Mouse (Mus musculus) liver, adult (tissue): ENCODE data around the gene Arfip1.

Experiments used
- GATA4 ChIP-seq: IDR thresholded peaks from 2 replicates; pipeline ENCODE4 v1.6.1; 2014; ENCODE audit warnings: mild to moderate bottlenecking, low read length; ENCODE audit not compliant: insufficient replicate concordance

Arfip1 gene

GRCm38 (mm10) chr3:84480006-84480897 lies 102.2 kb downstream of the Arfip1 start, which contains the start of gene Fhdc1:
Gene Fhdc1 (minus strand): TSS chr3:84480429.
- no peak for TF ChIP-seq GATA4

GRCm38 (mm10) chr3:84479293-84480005 lies 103.0 kb downstream of the Arfip1 start:
- TF ChIP-seq GATA4: peak; percentile 87; the same call in 1 of the 2 replicates

GRCm38 (mm10) chr3:84478896-84479292 lies 103.5 kb downstream of the Arfip1 start:
- TF ChIP-seq GATA4: no peak

GRCm38 (mm10) chr3:84478195-84478594 lies 104.2 kb downstream of the Arfip1 start:
- no peak for TF ChIP-seq GATA4

GRCm38 (mm10) chr3:84477498-84477897 lies 104.9 kb downstream of the Arfip1 start:
- no peak for TF ChIP-seq GATA4

GRCm38 (mm10) chr3:84474981-84475775 lies 107.2 kb downstream of the Arfip1 start:
- TF ChIP-seq GATA4: no peak

- no peak for TF ChIP-seq GATA4
These were observed 108.0 kb downstream of the Arfip1 start for GRCm38 (mm10) chr3:84474398-84474797.

GRCm38 (mm10) chr3:84472955-84473354 lies 109.5 kb downstream of the Arfip1 start:
- no peak for TF ChIP-seq GATA4

- no peak for TF ChIP-seq GATA4
These were observed 109.9 kb downstream of the Arfip1 start for GRCm38 (mm10) chr3:84472527-84472926.

DNA sequence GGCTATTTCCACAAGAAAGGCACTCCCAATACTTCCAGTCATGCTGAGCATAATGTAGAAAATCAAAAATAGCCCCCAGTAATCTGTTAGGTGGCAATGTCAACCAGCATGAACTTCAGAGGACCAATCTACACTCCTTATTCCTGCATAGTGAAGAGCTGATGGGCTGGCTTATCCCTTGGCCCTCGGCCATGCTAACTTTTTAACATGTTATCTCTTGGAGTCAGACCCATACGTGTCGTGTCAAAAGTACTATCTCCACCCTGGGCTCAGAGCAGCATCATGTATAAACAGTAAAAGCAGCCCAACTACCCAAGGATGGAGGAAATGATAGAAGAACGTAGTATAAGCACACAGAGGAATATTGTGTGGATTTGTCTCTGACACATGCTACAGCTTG lies 111.3 kb downstream of the Arfip1 start:
- TF ChIP-seq GATA4: no peak

GRCm38 (mm10) chr3:84468111-84468453 lies 114.3 kb downstream of the Arfip1 start:
- no peak for TF ChIP-seq GATA4

- TF ChIP-seq GATA4: peak; percentile 40; the same call in 1 of the 2 replicates
These were observed 114.9 kb downstream of the Arfip1 start for GRCm38 (mm10) chr3:84467419-84468110.

- no peak for TF ChIP-seq GATA4
These were observed 116.5 kb downstream of the Arfip1 start for GRCm38 (mm10) chr3:84465822-84466500.

DNA sequence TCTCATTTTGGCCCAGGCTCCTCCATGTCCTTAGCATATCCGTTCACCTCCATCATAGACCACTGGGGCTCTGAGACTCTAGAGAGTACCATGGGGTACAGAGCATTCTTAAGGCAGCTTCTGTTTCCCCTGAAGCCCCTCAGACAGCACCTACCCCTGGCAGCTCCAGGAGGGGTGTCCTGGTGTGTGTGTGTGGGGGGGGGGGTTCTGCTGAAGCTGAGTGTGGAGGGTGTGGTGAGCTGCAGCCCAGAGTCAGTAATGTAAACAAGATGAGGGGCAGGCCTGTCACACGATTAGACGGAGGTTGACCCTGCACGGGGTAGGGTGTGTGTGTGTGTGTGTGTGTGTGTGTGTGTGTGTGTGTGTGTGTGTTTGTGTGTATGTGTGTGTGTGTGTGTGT lies 120.7 kb downstream of the Arfip1 start:
- no peak for TF ChIP-seq GATA4
